Mouse (Mus musculus): ENCODE data around the gene Slc25a3. TPM values are rescaled to one million over a fixed set of nuclear protein-coding genes. Genes with fewer than 3 reads are reported as not detected.

The Slc25a3 gene
- polyA plus RNA-seq (2012; rRNA removed) = 486 and 781 TPM in 2 replicates

GRCm38 (mm10) chr10:91123828-91124822 lies at the start of gene Slc25a3:
Slc25a3 (minus strand) TSS chr10:91124059.
- 3% methylated on average over 59 of the region's 59 CpGs for WGBS
- Histone ChIP-seq H3K36me3 (ENCODE audit: control insufficient read depth, insufficient read depth, low read length) (peaks cover 25% of the 10 kb centered on the region), H3K4me1 (ENCODE audit: control insufficient read depth, insufficient read depth, insufficient read length, low read length) (peaks cover 6% of the 10 kb centered on the region; the same call in 1 of the 2 replicates), H3K27ac (ENCODE audit: insufficient read depth, low read depth, low read length) (peak within 1 kb of the TSS; percentile 92), H3K27me3 (ENCODE audit: control insufficient read depth, insufficient read depth, low read length) (no peaks in the 10 kb centered on the region), H3K4me3 (ENCODE audit: low read depth, low read length) (peak within 1 kb of the TSS; percentile 79)
- TF ChIP-seq POLR2A (IDR thresholded peaks at IDR 0.05; ENCODE audit: low read depth, low read length) = peak; percentile 98
- no peak for TF ChIP-seq CTCF (IDR thresholded peaks at IDR 0.05; ENCODE audit: extremely low read depth, insufficient read length, insufficient replicate concordance, low read depth, low read length)

DNA sequence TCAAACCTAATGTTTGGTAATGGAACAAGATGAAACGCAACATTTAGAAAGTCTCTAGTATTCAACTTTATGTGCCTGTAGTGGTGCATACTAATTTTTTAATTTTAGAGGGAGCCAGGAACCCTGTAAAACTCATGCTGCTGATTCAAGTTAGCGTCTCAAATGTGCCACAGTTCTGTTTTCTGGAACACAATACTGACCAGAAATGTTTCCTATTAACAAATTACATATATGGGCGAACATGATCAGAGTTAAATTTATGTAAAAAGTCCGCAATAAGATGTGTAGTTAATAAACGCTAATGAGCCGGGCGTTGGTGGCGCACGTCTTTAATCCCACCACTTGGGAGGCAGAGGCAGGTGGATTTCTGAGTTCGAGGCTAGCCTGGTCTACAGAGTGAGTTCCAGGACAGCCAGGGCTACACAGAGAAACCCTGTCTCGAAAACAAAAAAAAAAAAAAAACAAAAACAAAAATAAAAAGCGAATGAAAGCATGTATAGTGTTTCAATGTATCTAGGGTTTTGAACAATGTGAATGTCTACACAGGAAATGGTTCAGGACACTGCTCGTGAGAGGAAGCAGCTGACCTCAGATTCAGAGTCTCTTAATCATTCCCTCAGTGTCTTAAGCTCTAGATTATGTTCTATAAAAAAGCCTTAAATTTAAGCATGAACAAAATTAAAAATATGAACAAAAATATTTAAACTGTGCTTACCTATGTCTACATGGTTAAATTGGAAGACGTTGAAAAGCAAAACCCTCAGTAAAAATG lies 48.7 kb upstream of the Slc25a3 start:
- H3K4me1 ChIP-seq (ENCODE audit: control insufficient read depth, insufficient read depth, insufficient read length, low read length) = no peaks in the 10 kb centered on the region; the same call in 1 of the 2 replicates
- 0 out of 2 replicates have a peak overlapping the region, but pooled peaks have one; percentile 90 for H3K27ac ChIP-seq (ENCODE audit: insufficient read depth, low read depth, low read length)
- H3K27me3 ChIP-seq (ENCODE audit: control insufficient read depth, insufficient read depth, low read length) = no peaks in the 10 kb centered on the region
- H3K4me3 ChIP-seq (ENCODE audit: low read depth, low read length) = no peak overlapping the region
- no peaks in the 10 kb centered on the region for H3K36me3 ChIP-seq (ENCODE audit: control insufficient read depth, insufficient read depth, low read length)
- no peak for TF ChIP-seq POLR2A (IDR thresholded peaks at IDR 0.05; ENCODE audit: low read depth, low read length)
- no peak for TF ChIP-seq CTCF (IDR thresholded peaks at IDR 0.05; ENCODE audit: extremely low read depth, insufficient read length, insufficient replicate concordance, low read depth, low read length)
- WGBS = 74% methylated on average over 14 of the region's 14 CpGs

GRCm38 (mm10) chr10:91171455-91172328 lies 47.8 kb upstream of the Slc25a3 start:
- Histone ChIP-seq H3K36me3 (ENCODE audit: control insufficient read depth, insufficient read depth, low read length) (no peaks in the 10 kb centered on the region), H3K27me3 (ENCODE audit: control insufficient read depth, insufficient read depth, low read length) (no peaks in the 10 kb centered on the region), H3K27ac (ENCODE audit: insufficient read depth, low read depth, low read length) (peak overlapping the region; percentile 90), H3K4me3 (ENCODE audit: low read depth, low read length) (peak overlapping the region; percentile 97), H3K4me1 (ENCODE audit: control insufficient read depth, insufficient read depth, insufficient read length, low read length) (no peaks in the 10 kb centered on the region; the same call in 1 of the 2 replicates)
- under 1% methylated on average over 66 of the region's 68 CpGs for WGBS
- TF ChIP-seq CTCF (IDR thresholded peaks at IDR 0.05; ENCODE audit: extremely low read depth, insufficient read length, insufficient replicate concordance, low read depth, low read length) (no peak), POLR2A (IDR thresholded peaks at IDR 0.05; ENCODE audit: low read depth, low read length) (peak; percentile 88)

DNA sequence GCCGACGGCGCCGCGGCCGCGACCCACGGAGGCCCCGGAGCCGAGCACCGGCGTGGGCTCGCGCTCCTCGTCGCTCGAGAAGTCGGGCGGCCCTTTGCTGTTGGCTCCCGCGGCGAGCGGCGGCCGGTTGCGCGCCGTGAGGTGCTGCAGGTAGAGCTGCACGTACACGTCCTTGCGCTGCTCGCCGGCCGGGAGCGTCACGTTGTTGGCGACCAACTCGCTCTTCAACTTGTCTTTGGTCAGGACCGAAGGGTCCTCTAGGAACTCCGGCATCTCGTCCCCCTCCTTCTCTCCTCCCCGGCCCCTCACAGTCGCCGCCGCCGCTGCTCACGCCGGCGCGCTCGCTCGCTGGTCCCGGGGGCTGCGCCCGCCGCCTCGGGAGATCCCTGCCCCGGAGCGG lies 47.2 kb upstream of the Slc25a3 start:
- Histone ChIP-seq H3K36me3 (ENCODE audit: control insufficient read depth, insufficient read depth, low read length) (no peaks in the 10 kb centered on the region), H3K27me3 (ENCODE audit: control insufficient read depth, insufficient read depth, low read length) (no peaks in the 10 kb centered on the region), H3K4me3 (ENCODE audit: low read depth, low read length) (peak overlapping the region; percentile 97), H3K27ac (ENCODE audit: insufficient read depth, low read depth, low read length) (peak overlapping the region; percentile 82), H3K4me1 (ENCODE audit: control insufficient read depth, insufficient read depth, insufficient read length, low read length) (no peaks in the 10 kb centered on the region; the same call in 1 of the 2 replicates)
- TF ChIP-seq POLR2A (IDR thresholded peaks at IDR 0.05; ENCODE audit: low read depth, low read length) = no peak
- TF ChIP-seq CTCF (IDR thresholded peaks at IDR 0.05; ENCODE audit: extremely low read depth, insufficient read length, insufficient replicate concordance, low read depth, low read length) = no peak
- under 1% methylated on average over 57 of the region's 59 CpGs for WGBS

DNA sequence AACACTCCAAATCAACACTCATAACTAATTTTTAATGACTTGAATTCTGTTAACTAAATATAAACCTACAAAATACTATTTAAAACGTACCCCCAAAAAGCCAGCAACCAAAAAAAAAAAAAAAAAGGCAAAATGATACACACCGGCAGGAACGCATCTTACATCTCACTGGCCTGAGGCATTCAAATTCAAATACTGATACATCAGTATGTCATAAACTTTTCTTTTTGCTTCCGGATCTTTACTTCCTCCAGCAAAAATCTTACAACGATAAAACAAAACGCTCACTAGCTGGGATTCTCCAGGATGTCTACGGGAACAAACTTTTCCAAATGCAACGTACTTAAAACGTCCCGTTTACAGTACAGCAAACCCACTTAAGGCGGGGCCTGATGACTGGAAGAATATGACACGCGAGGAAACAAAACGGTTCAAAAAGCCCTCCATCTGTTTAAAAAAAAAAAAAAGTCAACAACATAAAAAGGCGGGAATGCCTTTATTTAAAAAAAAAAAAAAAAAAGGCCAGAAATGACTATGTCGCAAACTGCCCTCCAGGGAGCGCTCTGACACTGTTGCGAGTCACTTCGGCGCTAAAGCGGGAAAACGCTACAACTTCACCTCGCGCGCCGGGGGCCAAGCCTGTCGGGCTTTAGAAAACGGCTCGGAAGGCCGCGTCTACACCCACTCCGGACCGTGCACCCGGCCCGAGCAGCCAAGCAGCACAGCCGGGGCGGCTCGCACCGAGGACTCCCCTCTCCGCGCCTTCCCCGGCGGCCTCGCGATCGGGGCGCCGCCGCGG lies 46.5 kb upstream of the Slc25a3 start:
- H3K36me3 ChIP-seq (ENCODE audit: control insufficient read depth, insufficient read depth, low read length) = peaks cover under 1% of the 10 kb centered on the region
- H3K27me3 ChIP-seq (ENCODE audit: control insufficient read depth, insufficient read depth, low read length) = no peaks in the 10 kb centered on the region
- peak overlapping the region; percentile 82 for H3K27ac ChIP-seq (ENCODE audit: insufficient read depth, low read depth, low read length)
- no peaks in the 10 kb centered on the region; the same call in 1 of the 2 replicates for H3K4me1 ChIP-seq (ENCODE audit: control insufficient read depth, insufficient read depth, insufficient read length, low read length)
- peak; percentile 77 for TF ChIP-seq POLR2A (IDR thresholded peaks at IDR 0.05; ENCODE audit: low read depth, low read length)
- TF ChIP-seq CTCF (IDR thresholded peaks at IDR 0.05; ENCODE audit: extremely low read depth, insufficient read length, insufficient replicate concordance, low read depth, low read length) = peak; percentile 78; the same call in 1 of the 2 replicates
- WGBS = under 1% methylated on average over 50 of the region's 50 CpGs
- H3K4me3 ChIP-seq (ENCODE audit: low read depth, low read length) = peak overlapping the region; percentile 97

Data from small intestine, adult 2 months (tissue).